Mouse (Mus musculus) forebrain, embryonic 16.5 days (tissue): ENCODE results near the gene Mlxip. TPM values are rescaled to one million over a fixed set of nuclear protein-coding genes. Genes with fewer than 3 reads are reported as not detected.

Experiments used
- ATAC-seq: fragments of 200-750 bp; cut with Nextera tagmentation; 2 replicates; pipeline ENCODE4 v1.8.0; 2017; ENCODE audit warnings: mild to moderate bottlenecking, moderate library complexity
- H3K27ac ChIP-seq: fragments of 300-500 bp; sonication (generic); 2 replicates; pipeline ENCODE4 v1.5.1; 2014; ENCODE audit warnings: low read length, control low read depth
- H3K27me3 ChIP-seq: fragments of 300-500 bp; sonication (generic); replicated peaks from 2 replicates; pipeline ENCODE4 v1.6.1; 2014; ENCODE audit warnings: low read length; ENCODE audit not compliant: control insufficient read depth, insufficient read depth
- H3K36me3 ChIP-seq: fragments of 300-500 bp; sonication (generic); 2 replicates; pipeline ENCODE4 v1.6.1; 2014; ENCODE audit not compliant: control insufficient read depth, insufficient read depth
- H3K4me1 ChIP-seq: fragments of 300-500 bp; sonication (generic); replicated peaks from 2 replicates; pipeline ENCODE4 v1.6.1; 2014; ENCODE audit warnings: low read length; ENCODE audit not compliant: control insufficient read depth, insufficient read depth
- H3K4me2 ChIP-seq: fragments of 300-500 bp; sonication (generic); 2 replicates; pipeline ENCODE4 v1.6.1; 2014; ENCODE audit warnings: mild to moderate bottlenecking, low read length, control low read depth
- H3K4me3 ChIP-seq: fragments of 300-500 bp; sonication (generic); replicated peaks from 2 replicates; pipeline ENCODE4 v1.5.1; 2014; ENCODE audit warnings: mild to moderate bottlenecking, low read length, control low read depth
- H3K9ac ChIP-seq: fragments of 300-500 bp; sonication (generic); replicated peaks from 2 replicates; pipeline ENCODE4 v1.6.1; 2014; ENCODE audit warnings: low read depth, low read length, control low read depth
- H3K9me3 ChIP-seq: fragments of 300-500 bp; sonication (generic); 2 replicates; pipeline ENCODE4 v1.6.1; 2016; ENCODE audit warnings: low read length; ENCODE audit not compliant: control insufficient read depth
- WGBS: fragments of 180-500 bp; shearing (Covaris S2); extraction: QIAGEN DNeasy Blood & Tissue Kit; methylation state at CpG from one replicate; pipeline ENCODE4 v1.1.7; 2014; 5-methylcytosine and 5-hydroxymethylcytosine counted together
- polyA plus RNA-seq: library from polyadenylated mRNA; unstranded; fragments of >200 nt; fragmentation: Nextera tagmentation; extraction: Ambion mirVana; gene quantifications from 2 replicates; pipeline ENCODE4 v1.2.1, GENCODE M21; 2015

The Mlxip gene
- polyA plus RNA-seq: 18.0 and 18.1 TPM in 2 replicates

- Histone ChIP-seq H3K4me1 (peaks cover 41% of the 10 kb centered on the region), H3K36me3 (no peaks in the 10 kb centered on the region), H3K27ac (peak within 1 kb of the TSS; percentile 83), H3K4me2 (peak within 1 kb of the TSS; percentile 64), H3K4me3 (peak within 1 kb of the TSS; percentile 98), H3K9ac (peak within 1 kb of the TSS; percentile 94), H3K27me3 (no peaks in the 10 kb centered on the region), H3K9me3 (no peaks in the 10 kb centered on the region)
- under 1% methylated on average over 47 of the region's 50 CpGs for WGBS
- ATAC-seq: peak; percentile 96
Observed at GRCm38 (mm10) chr5:123394303-123394956, at the start of gene Mlxip. Gene Mlxip (plus strand): TSS chr5:123394798.

- H3K9ac ChIP-seq: peak overlapping the region; percentile 98
- peak overlapping the region; percentile 100 for H3K27ac ChIP-seq
- under 1% methylated on average over 71 of the region's 87 CpGs for WGBS
- peak; percentile 37 for ATAC-seq
- H3K4me3 ChIP-seq: peak overlapping the region; percentile 67
- H3K4me2 ChIP-seq: peak overlapping the region; percentile 84
- H3K36me3 ChIP-seq: no peaks in the 10 kb centered on the region
- H3K9me3 ChIP-seq: no peaks in the 10 kb centered on the region
- peaks cover 38% of the 10 kb centered on the region for H3K4me1 ChIP-seq
- no peaks in the 10 kb centered on the region for H3K27me3 ChIP-seq
Observed at GRCm38 (mm10) chr5:123344963-123345852, 49.4 kb upstream of the Mlxip start.

GRCm38 (mm10) chr5:123345853-123346654, 48.5 kb upstream of the Mlxip start:
- H3K4me1 ChIP-seq: peaks cover 46% of the 10 kb centered on the region
- under 1% methylated on average over 22 of the region's 22 CpGs for WGBS

GRCm38 (mm10) chr5:123346701-123347270, 47.8 kb upstream of the Mlxip start:
- peak overlapping the region; percentile 67 for H3K4me3 ChIP-seq
- 57% methylated on average over 7 of the region's 7 CpGs for WGBS
- H3K9ac ChIP-seq: peak overlapping the region; percentile 98
- ATAC-seq: no peak
- H3K27me3 ChIP-seq: no peaks in the 10 kb centered on the region
- peak overlapping the region; percentile 100 for H3K27ac ChIP-seq
- peak overlapping the region; percentile 84 for H3K4me2 ChIP-seq
- H3K9me3 ChIP-seq: no peaks in the 10 kb centered on the region
- H3K36me3 ChIP-seq: no peaks in the 10 kb centered on the region
- H3K4me1 ChIP-seq: peaks cover 46% of the 10 kb centered on the region

More at GRCm38 (mm10) chr5:123345853-123346654, 48.5 kb upstream of the Mlxip start:
- peak overlapping the region; percentile 98 for H3K9ac ChIP-seq
- peak; percentile 67 for ATAC-seq
- H3K27me3 ChIP-seq: no peaks in the 10 kb centered on the region
- H3K27ac ChIP-seq: peak overlapping the region; percentile 100
- peak overlapping the region; percentile 84 for H3K4me2 ChIP-seq
- no peaks in the 10 kb centered on the region for H3K9me3 ChIP-seq
- H3K36me3 ChIP-seq: no peaks in the 10 kb centered on the region
- H3K4me3 ChIP-seq: peak overlapping the region; percentile 67

GRCm38 (mm10) chr5:123347985-123348384, 46.6 kb upstream of the Mlxip start:
- H3K4me3 ChIP-seq: no peak overlapping the region
- H3K9me3 ChIP-seq: no peaks in the 10 kb centered on the region
- no peak overlapping the region for H3K9ac ChIP-seq
- H3K27me3 ChIP-seq: no peaks in the 10 kb centered on the region
- no peaks in the 10 kb centered on the region for H3K36me3 ChIP-seq
- H3K27ac ChIP-seq: no peak overlapping the region
- no peak overlapping the region for H3K4me2 ChIP-seq
- H3K4me1 ChIP-seq: peaks cover 49% of the 10 kb centered on the region
- WGBS: 80% methylated on average over 2 of the region's 2 CpGs
- no peak for ATAC-seq

GRCm38 (mm10) chr5:123350386-123350785, 44.2 kb upstream of the Mlxip start:
- H3K9me3 ChIP-seq: no peaks in the 10 kb centered on the region
- peaks cover 43% of the 10 kb centered on the region for H3K4me1 ChIP-seq
- no peaks in the 10 kb centered on the region for H3K27me3 ChIP-seq
- no peak overlapping the region for H3K4me3 ChIP-seq
- no peak overlapping the region for H3K4me2 ChIP-seq
- no peak overlapping the region for H3K9ac ChIP-seq
- no peak overlapping the region for H3K27ac ChIP-seq
- WGBS: 66% methylated on average over 10 of the region's 10 CpGs
- no peaks in the 10 kb centered on the region; the same call in 1 of the 2 replicates for H3K36me3 ChIP-seq
- ATAC-seq: no peak

- peaks cover 28% of the 10 kb centered on the region for H3K36me3 ChIP-seq
- ATAC-seq: no peak
- H3K4me2 ChIP-seq: no peak overlapping the region
- H3K9me3 ChIP-seq: no peaks in the 10 kb centered on the region
- H3K27me3 ChIP-seq: no peaks in the 10 kb centered on the region
- H3K4me3 ChIP-seq: no peak overlapping the region
- WGBS: 85% methylated on average over 11 of the region's 11 CpGs
- H3K27ac ChIP-seq: no peak overlapping the region
- H3K4me1 ChIP-seq: peaks cover 5% of the 10 kb centered on the region
- H3K9ac ChIP-seq: no peak overlapping the region
Observed at GRCm38 (mm10) chr5:123355918-123356317, 38.7 kb upstream of the Mlxip start.

GRCm38 (mm10) chr5:123357253-123357652, 37.3 kb upstream of the Mlxip start:
- H3K4me2 ChIP-seq: no peak overlapping the region
- H3K27ac ChIP-seq: no peak overlapping the region
- peaks cover 3% of the 10 kb centered on the region for H3K4me1 ChIP-seq
- no peaks in the 10 kb centered on the region for H3K9me3 ChIP-seq
- H3K36me3 ChIP-seq: peaks cover 38% of the 10 kb centered on the region
- no peak overlapping the region for H3K4me3 ChIP-seq
- no peaks in the 10 kb centered on the region for H3K27me3 ChIP-seq
- H3K9ac ChIP-seq: no peak overlapping the region
- 95% methylated on average over 4 of the region's 4 CpGs for WGBS
- no peak for ATAC-seq
